Comparison of ENCODE assay signal across 10 mouse cellular contexts in the genomic region with DNA sequence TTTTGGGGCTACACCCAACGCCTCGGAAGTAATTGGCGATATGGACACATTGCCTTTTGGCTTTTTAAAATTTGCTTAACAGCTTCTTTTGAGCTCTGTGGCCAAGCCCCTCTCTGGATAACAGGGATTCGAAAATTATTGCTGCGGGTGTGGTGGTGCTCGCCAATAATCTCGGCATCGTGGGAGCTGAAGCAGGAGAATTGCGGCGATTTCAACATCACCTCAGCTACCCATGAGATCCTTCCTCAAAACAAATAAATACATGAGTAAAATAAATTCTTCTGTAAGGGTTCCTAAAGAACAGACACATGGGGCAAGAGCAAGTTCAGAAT. TPM values are rescaled to one million over a fixed set of nuclear protein-coding genes. Genes with fewer than 3 reads are reported as not detected.
A peak's percentile ranks its signal among the peaks of the same experiment; 100 is the strongest.
DNase-seq lines count a peak whose midpoint lies in the region; ATAC-seq and TF ChIP-seq lines count a peak whose summit lies in the region.
"Had no signal": no experiment of that assay in that cellular context is flagged by ENCODE, and none has a peak within 500 bp of the region (broad histone marks: within the 10 kb centered on the region; RNA-seq: fewer than 3 reads in every experiment).

No protein-coding gene starts in this region.

- peak overlapping the region; percentile 95 for H3K27ac ChIP-seq in left cerebral cortex, adult 2 months
- H3K27ac ChIP-seq in embryonic facial prominence, embryonic 15.5 days (replicated peaks), result peak overlapping the region; percentile 96
- H3K27ac ChIP-seq in intestine, postnatal 0 days (ENCODE audit: low read depth, low read length), result peak overlapping the region; percentile 58
- no peak overlapping the region for H3K27ac ChIP-seq in neural tube, embryonic 12.5 days

- H3K36me3 ChIP-seq in embryonic facial prominence, embryonic 15.5 days, result peaks cover 31% of the 10 kb centered on the region
- peaks cover 30% of the 10 kb centered on the region for H3K36me3 ChIP-seq in intestine, postnatal 0 days (ENCODE audit: control insufficient read depth, insufficient read depth)
- peaks cover 32% of the 10 kb centered on the region for H3K36me3 ChIP-seq in neural tube, embryonic 12.5 days

- no peaks in the 10 kb centered on the region for H3K9me3 ChIP-seq in embryonic facial prominence, embryonic 15.5 days (replicated peaks)
- H3K9me3 ChIP-seq in intestine, postnatal 0 days (ENCODE audit: control insufficient read depth), result no peaks in the 10 kb centered on the region
- no peaks in the 10 kb centered on the region for H3K9me3 ChIP-seq in neural tube, embryonic 12.5 days

- H3K9ac ChIP-seq in embryonic facial prominence, embryonic 15.5 days, result peak overlapping the region; percentile 69
- peak overlapping the region; percentile 55 for H3K9ac ChIP-seq in intestine, postnatal 0 days (ENCODE audit: low read depth, low read length)
- peak overlapping the region; percentile 62 for H3K9ac ChIP-seq in neural tube, embryonic 12.5 days

- WGBS in embryonic facial prominence, embryonic 15.5 days, result 0% methylated on average over 10 of the region's 10 CpGs
- 0% methylated on average over 10 of the region's 10 CpGs for WGBS in intestine, postnatal 0 days
- under 1% methylated on average over 10 of the region's 10 CpGs for WGBS in neural tube, embryonic 12.5 days

- no peaks in the 10 kb centered on the region for H3K27me3 ChIP-seq in embryonic facial prominence, embryonic 15.5 days
- no peaks in the 10 kb centered on the region for H3K27me3 ChIP-seq in intestine, postnatal 0 days (replicated peaks; ENCODE audit: control insufficient read depth, insufficient read depth, low read length)
- H3K27me3 ChIP-seq in neural tube, embryonic 12.5 days (replicated peaks), result no peaks in the 10 kb centered on the region

- H3K4me2 ChIP-seq in embryonic facial prominence, embryonic 15.5 days (replicated peaks), result peak overlapping the region; percentile 58
- peak overlapping the region; percentile 61 for H3K4me2 ChIP-seq in intestine, postnatal 0 days (replicated peaks; ENCODE audit: low read depth)
- peak overlapping the region; percentile 77 for H3K4me2 ChIP-seq in neural tube, embryonic 12.5 days (replicated peaks)

- peaks cover 22% of the 10 kb centered on the region for H3K4me1 ChIP-seq in embryonic facial prominence, embryonic 15.5 days
- H3K4me1 ChIP-seq in intestine, postnatal 0 days (replicated peaks; ENCODE audit: control insufficient read depth, insufficient read depth, low read length), result peaks cover 2% of the 10 kb centered on the region; the same call in 1 of the 2 replicates
- peaks cover 18% of the 10 kb centered on the region for H3K4me1 ChIP-seq in neural tube, embryonic 12.5 days

- DNase-seq in left cerebral cortex, adult 2 months (ENCODE audit: extremely low spot score in 1 of 2, low spot score in 2 of 2), result no peak
- DNase-seq in left cerebral cortex, postnatal 10 days (ENCODE audit: extremely low spot score in 1 of 2, low spot score in 2 of 2), result no peak
- no peak for DNase-seq in left cerebral cortex, adult 8-10 months (ENCODE audit: low spot score in 2 of 2)
- no peak for DNase-seq in ovary, postnatal 36 days (ENCODE audit: low spot score)
- DNase-seq in layer of hippocampus, postnatal 14 days (ENCODE audit: low spot score in 2 of 2), result no peak

- ATAC-seq in embryonic facial prominence, embryonic 15.5 days (ENCODE audit: insufficient number of reproducible peaks, low FRiP score, low TSS enrichment, low read depth), result peak; percentile 56
- ATAC-seq in intestine, postnatal 0 days, result no peak; the same call in 1 of the 2 replicates
- ATAC-seq in neural tube, embryonic 12.5 days (ENCODE audit: low FRiP score, low read depth), result 0 out of 2 replicates have a peak, but pooled peaks have one; percentile 4

- intact Hi-C loops in left cerebral cortex, adult 2 months (cut with DNase I), result loop anchor here (1.0 kb wide), 1 partner anchor 16 kb away; a partner anchor contains a TSS
- intact Hi-C loops in left cerebral cortex, postnatal 10 days (cut with DNase I), result loop anchor here (5.0 kb wide), 1 partner anchor 100 kb away; a partner anchor contains a TSS

- TF ChIP-seq CTCF in left cerebral cortex, adult 2 months (IDR thresholded peaks at IDR 0.05), result no peak
- TF ChIP-seq CTCF in intestine, postnatal 0 days (IDR thresholded peaks at IDR 0.05; ENCODE audit: low read depth), result no peak

- peak overlapping the region; percentile 71 for H3K4me3 ChIP-seq in left cerebral cortex, adult 2 months
- peak overlapping the region; percentile 96 for H3K4me3 ChIP-seq in embryonic facial prominence, embryonic 15.5 days (replicated peaks)
- peak overlapping the region; percentile 88 for H3K4me3 ChIP-seq in intestine, postnatal 0 days (ENCODE audit: low read depth, low read length)
- H3K4me3 ChIP-seq in neural tube, embryonic 12.5 days, result peak overlapping the region; percentile 71

RNA-seq across cellular contexts. Expression of a gene that starts 0.3 kb away (rescaled TPM):
- 100 to 1,000 TPM; 326 to 327 TPM for total RNA-seq in left cerebral cortex, adult 2 months (2021)
- 100 to 1,000 TPM; 423 to 456 TPM for total RNA-seq in left cerebral cortex, postnatal 10 days (2021)
- 567 and 575 TPM in 2 replicates for polyA plus RNA-seq in embryonic facial prominence, embryonic 15.5 days (2015; fragmentation: Nextera tagmentation; extraction: Ambion mirVana)
- polyA plus RNA-seq in intestine, postnatal 0 days (2015; fragmentation: Nextera tagmentation; extraction: Ambion mirVana), result 538 and 555 TPM in 2 replicates
- 369 and 383 TPM in 2 replicates for polyA plus RNA-seq in neural tube, embryonic 12.5 days (2016; fragmentation: Nextera tagmentation; extraction: Ambion mirVana)
- total RNA-seq in left cerebral cortex, adult 8-10 months (2022), result 100 to 1,000 TPM; 331 to 461 (median 392) TPM
- total RNA-seq in layer of hippocampus, postnatal 14 days (2021), result 100 to 1,000 TPM; 372 to 419 TPM

RNA-seq across cellular contexts. Expression of a gene that starts 6.8 kb away (rescaled TPM):
- total RNA-seq in left cerebral cortex, adult 2 months (2021), result 1 to 10 TPM in 1 of 2 experiments, not detected in 1; 1.0 TPM
- under 1 TPM; 0.60 to 0.63 TPM for total RNA-seq in left cerebral cortex, postnatal 10 days (2021)
- 0.95 TPM in 1 of 2 replicates, not detected in the other for polyA plus RNA-seq in embryonic facial prominence, embryonic 15.5 days (2015; fragmentation: Nextera tagmentation; extraction: Ambion mirVana)
- polyA plus RNA-seq in intestine, postnatal 0 days (2015; fragmentation: Nextera tagmentation; extraction: Ambion mirVana), result not detected in 2 replicates
- 0.56 and 0.70 TPM in 2 replicates for polyA plus RNA-seq in neural tube, embryonic 12.5 days (2016; fragmentation: Nextera tagmentation; extraction: Ambion mirVana)
- total RNA-seq in left cerebral cortex, adult 8-10 months (2022), result 1 to 10 TPM in 1 of 4 experiments, under 1 TPM in 2, not detected in 1; 0.65 to 1.2 (median 0.84) TPM
- total RNA-seq in layer of hippocampus, postnatal 14 days (2021), result 1 to 10 TPM in 1 of 2 experiments, under 1 TPM in 1; 0.58 to 2.0 TPM
- total RNA-seq: adrenal gland, adult 18-20 months had no signal
- polyA plus RNA-seq: large intestine, adult 2 months had no signal

RNA-seq across cellular contexts. Expression of a gene that starts 16.2 kb away (rescaled TPM):
- total RNA-seq in left cerebral cortex, adult 2 months (2021), result 10 to 100 TPM; 19.5 to 21.3 TPM
- total RNA-seq in left cerebral cortex, postnatal 10 days (2021), result 10 to 100 TPM; 18.8 to 19.4 TPM
- 18.0 and 20.7 TPM in 2 replicates for polyA plus RNA-seq in embryonic facial prominence, embryonic 15.5 days (2015; fragmentation: Nextera tagmentation; extraction: Ambion mirVana)
- 8.5 and 9.8 TPM in 2 replicates for polyA plus RNA-seq in intestine, postnatal 0 days (2015; fragmentation: Nextera tagmentation; extraction: Ambion mirVana)
- 21.1 and 23.4 TPM in 2 replicates for polyA plus RNA-seq in neural tube, embryonic 12.5 days (2016; fragmentation: Nextera tagmentation; extraction: Ambion mirVana)
- total RNA-seq in left cerebral cortex, adult 8-10 months (2022), result 10 to 100 TPM; 17.0 to 20.6 (median 19.1) TPM
- total RNA-seq in layer of hippocampus, postnatal 14 days (2021), result 10 to 100 TPM; 21.3 to 21.4 TPM

RNA-seq across cellular contexts. Expression of a gene that starts 16.3 kb away (rescaled TPM):
- total RNA-seq in left cerebral cortex, adult 2 months (2021), result 100 to 1,000 TPM; 174 to 191 TPM
- total RNA-seq in left cerebral cortex, postnatal 10 days (2021), result 100 to 1,000 TPM; 190 to 203 TPM
- 117 and 121 TPM in 2 replicates for polyA plus RNA-seq in embryonic facial prominence, embryonic 15.5 days (2015; fragmentation: Nextera tagmentation; extraction: Ambion mirVana)
- polyA plus RNA-seq in intestine, postnatal 0 days (2015; fragmentation: Nextera tagmentation; extraction: Ambion mirVana), result 98.2 and 103 TPM in 2 replicates
- polyA plus RNA-seq in neural tube, embryonic 12.5 days (2016; fragmentation: Nextera tagmentation; extraction: Ambion mirVana), result 103 and 105 TPM in 2 replicates
- total RNA-seq in left cerebral cortex, adult 8-10 months (2022), result 100 to 1,000 TPM; 138 to 169 (median 155) TPM
- 100 to 1,000 TPM; 114 to 123 TPM for total RNA-seq in layer of hippocampus, postnatal 14 days (2021)

RNA-seq across cellular contexts. Expression of a gene that starts 38.0 kb away (rescaled TPM):
- total RNA-seq in left cerebral cortex, adult 2 months (2021), result 100 to 1,000 TPM; 114 to 117 TPM
- total RNA-seq in left cerebral cortex, postnatal 10 days (2021), result 100 to 1,000 TPM; 146 to 153 TPM
- polyA plus RNA-seq in embryonic facial prominence, embryonic 15.5 days (2015; fragmentation: Nextera tagmentation; extraction: Ambion mirVana), result 1.7 and 2.0 TPM in 2 replicates
- 0.43 and 0.63 TPM in 2 replicates for polyA plus RNA-seq in intestine, postnatal 0 days (2015; fragmentation: Nextera tagmentation; extraction: Ambion mirVana)
- polyA plus RNA-seq in neural tube, embryonic 12.5 days (2016; fragmentation: Nextera tagmentation; extraction: Ambion mirVana), result 3.2 and 3.7 TPM in 2 replicates
- total RNA-seq in left cerebral cortex, adult 8-10 months (2022), result 100 to 1,000 TPM; 109 to 123 (median 110) TPM
- 100 to 1,000 TPM; 115 to 118 TPM for total RNA-seq in layer of hippocampus, postnatal 14 days (2021)
